Mouse (Mus musculus): Measurements from ENCODE around the gene Zfyve1. TPM values are rescaled to one million over a fixed set of nuclear protein-coding genes. Genes with fewer than 3 reads are reported as not detected.

Zfyve1 gene
- polyA plus RNA-seq, 2 experiments, result 17.2 to 33.8 TPM

DNA sequence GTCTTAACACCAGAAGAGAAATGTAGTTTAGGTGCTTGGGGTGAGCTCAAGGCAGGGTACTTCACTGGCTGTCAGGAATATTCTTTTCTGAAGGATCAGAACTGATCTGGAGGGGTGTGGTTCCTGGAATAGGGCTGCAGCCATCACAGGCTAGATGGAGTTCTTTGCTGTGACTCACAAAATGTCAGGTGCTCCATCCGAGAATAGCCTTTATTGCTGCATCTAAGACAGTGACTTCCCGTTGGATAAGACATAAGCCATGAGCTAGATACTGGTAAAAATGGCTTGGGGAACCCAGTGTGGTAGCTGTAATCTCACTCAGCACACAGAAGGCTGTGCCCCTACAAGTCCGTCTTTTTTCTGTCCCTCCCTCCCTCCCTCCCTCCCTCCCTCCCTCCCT, 62.8 kb downstream of the Zfyve1 start:
- no peak overlapping the region for H3K4me3 ChIP-seq (replicated peaks; ENCODE audit: low read length)
- H3K36me3 ChIP-seq (ENCODE audit: control insufficient read depth, insufficient read depth, low read length), result peaks cover 59% of the 10 kb centered on the region
- no peak for ATAC-seq (ENCODE audit: low FRiP score, low read depth)
- no peaks in the 10 kb centered on the region for H3K9me3 ChIP-seq (ENCODE audit: control insufficient read depth, low read length)
- TF ChIP-seq POLR2A (IDR thresholded peaks at IDR 0.05; ENCODE audit: borderline replicate concordance, extremely low read depth, insufficient read depth, insufficient read length), result no peak
- WGBS, result 68% methylated on average over 3 of the region's 3 CpGs
- peaks cover 6% of the 10 kb centered on the region; the same call in 1 of the 2 replicates for H3K4me1 ChIP-seq (ENCODE audit: control insufficient read depth, insufficient read depth, low read length)
- H3K27me3 ChIP-seq (ENCODE audit: control insufficient read depth, insufficient read depth, low read length), result no peaks in the 10 kb centered on the region
- DNase-seq (ENCODE audit: low spot score), result no peak
- H3K27ac ChIP-seq (replicated peaks; ENCODE audit: low read depth, low read length), result no peak overlapping the region
- no peak overlapping the region for H3K4me2 ChIP-seq (replicated peaks; ENCODE audit: low read depth, low read length, severe bottlenecking)
- H3K9ac ChIP-seq (ENCODE audit: low read depth, low read length, severe bottlenecking), result no peak overlapping the region

DNA sequence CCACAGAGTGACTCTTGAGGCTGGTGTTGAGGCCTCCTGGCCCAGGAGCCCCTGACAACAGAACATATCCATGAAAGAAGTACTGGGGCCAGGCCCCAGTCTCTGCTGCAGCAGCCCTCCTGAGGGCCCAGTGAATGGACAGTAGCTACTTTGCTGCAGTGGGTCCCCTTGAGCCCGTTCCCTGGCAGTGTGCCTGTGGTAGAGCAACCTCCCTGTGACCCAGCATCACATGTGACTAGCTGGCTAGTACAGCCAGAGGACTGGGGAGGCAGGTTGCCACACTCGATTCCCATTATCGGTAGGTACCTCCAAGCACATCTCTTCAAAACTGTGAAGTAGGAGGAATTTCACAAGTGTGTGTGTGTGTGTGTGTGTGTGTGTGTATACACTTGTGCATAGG, 64.1 kb downstream of the Zfyve1 start:
- no peak for TF ChIP-seq POLR2A (IDR thresholded peaks at IDR 0.05; ENCODE audit: borderline replicate concordance, extremely low read depth, insufficient read depth, insufficient read length)
- 81% methylated on average over 3 of the region's 3 CpGs for WGBS
- no peaks in the 10 kb centered on the region for H3K9me3 ChIP-seq (ENCODE audit: control insufficient read depth, low read length)
- no peak overlapping the region for H3K4me3 ChIP-seq (replicated peaks; ENCODE audit: low read length)
- peaks cover 6% of the 10 kb centered on the region; the same call in 1 of the 2 replicates for H3K4me1 ChIP-seq (ENCODE audit: control insufficient read depth, insufficient read depth, low read length)
- DNase-seq (ENCODE audit: low spot score) (no peak), ATAC-seq (ENCODE audit: low FRiP score, low read depth) (no peak)
- H3K4me2 ChIP-seq (replicated peaks; ENCODE audit: low read depth, low read length, severe bottlenecking), result no peak overlapping the region
- H3K36me3 ChIP-seq (ENCODE audit: control insufficient read depth, insufficient read depth, low read length), result peaks cover 50% of the 10 kb centered on the region
- H3K27me3 ChIP-seq (ENCODE audit: control insufficient read depth, insufficient read depth, low read length), result no peaks in the 10 kb centered on the region
- H3K27ac ChIP-seq (replicated peaks; ENCODE audit: low read depth, low read length), result no peak overlapping the region
- no peak overlapping the region for H3K9ac ChIP-seq (ENCODE audit: low read depth, low read length, severe bottlenecking)

DNA sequence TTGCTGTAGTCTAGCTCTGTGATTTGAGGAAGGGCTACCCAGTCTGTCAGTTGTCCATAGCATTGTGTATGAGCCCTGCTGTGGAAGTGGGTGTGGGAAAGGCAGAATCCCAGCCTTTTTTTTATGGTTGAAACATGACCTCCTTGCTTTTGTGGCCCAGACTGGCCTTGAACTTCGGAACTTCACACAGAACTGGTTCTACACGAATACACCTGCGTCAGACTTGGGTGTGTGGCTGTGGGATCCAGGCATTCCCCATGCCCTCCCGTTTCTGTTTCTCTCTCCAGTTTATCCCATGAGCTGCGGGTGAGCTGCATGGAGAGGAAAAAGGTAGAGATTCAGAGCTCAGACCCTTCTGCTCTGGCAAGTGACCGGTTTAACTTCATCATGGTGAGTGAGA, 65.0 kb downstream of the Zfyve1 start:
- 89% methylated on average over 6 of the region's 6 CpGs for WGBS
- H3K9me3 ChIP-seq (ENCODE audit: control insufficient read depth, low read length), result no peaks in the 10 kb centered on the region
- no peak for DNase-seq (ENCODE audit: low spot score)
- peaks cover 46% of the 10 kb centered on the region for H3K36me3 ChIP-seq (ENCODE audit: control insufficient read depth, insufficient read depth, low read length)
- no peak for TF ChIP-seq POLR2A (IDR thresholded peaks at IDR 0.05; ENCODE audit: borderline replicate concordance, extremely low read depth, insufficient read depth, insufficient read length)
- no peak overlapping the region for H3K9ac ChIP-seq (ENCODE audit: low read depth, low read length, severe bottlenecking)
- H3K27me3 ChIP-seq (ENCODE audit: control insufficient read depth, insufficient read depth, low read length), result no peaks in the 10 kb centered on the region
- H3K4me2 ChIP-seq (replicated peaks; ENCODE audit: low read depth, low read length, severe bottlenecking), result no peak overlapping the region
- no peak overlapping the region for H3K27ac ChIP-seq (replicated peaks; ENCODE audit: low read depth, low read length)
- H3K4me1 ChIP-seq (ENCODE audit: control insufficient read depth, insufficient read depth, low read length), result peaks cover 6% of the 10 kb centered on the region; the same call in 1 of the 2 replicates
- no peak overlapping the region for H3K4me3 ChIP-seq (replicated peaks; ENCODE audit: low read length)
- no peak for ATAC-seq (ENCODE audit: low FRiP score, low read depth)

DNA sequence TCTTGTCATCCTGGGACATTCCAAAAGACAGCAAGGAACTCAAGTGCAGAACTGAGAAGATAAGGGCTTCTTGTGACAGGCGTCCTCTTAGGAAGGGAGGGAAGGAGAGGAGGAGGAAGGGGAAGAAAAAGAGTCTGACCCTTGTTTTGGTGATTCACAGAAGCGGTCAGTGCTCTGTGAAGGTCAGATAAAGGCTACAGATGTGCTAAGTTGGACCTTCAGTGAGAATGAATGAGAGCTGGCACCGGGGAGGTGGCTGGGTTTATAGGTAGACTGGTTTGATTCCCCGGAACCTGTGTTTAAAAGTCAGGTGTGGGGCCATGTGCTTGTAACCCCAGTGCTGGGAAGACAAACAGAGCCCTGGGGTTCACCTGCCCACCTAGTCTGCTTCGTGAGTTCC, 68.4 kb downstream of the Zfyve1 start:
- Histone ChIP-seq H3K27me3 (ENCODE audit: control insufficient read depth, insufficient read depth, low read length) (no peaks in the 10 kb centered on the region), H3K4me1 (ENCODE audit: control insufficient read depth, insufficient read depth, low read length) (no peaks in the 10 kb centered on the region), H3K4me2 (replicated peaks; ENCODE audit: low read depth, low read length, severe bottlenecking) (no peak overlapping the region), H3K27ac (replicated peaks; ENCODE audit: low read depth, low read length) (no peak overlapping the region), H3K9me3 (ENCODE audit: control insufficient read depth, low read length) (no peaks in the 10 kb centered on the region), H3K9ac (ENCODE audit: low read depth, low read length, severe bottlenecking) (no peak overlapping the region), H3K36me3 (ENCODE audit: control insufficient read depth, insufficient read depth, low read length) (peaks cover 28% of the 10 kb centered on the region), H3K4me3 (replicated peaks; ENCODE audit: low read length) (no peak overlapping the region)
- TF ChIP-seq POLR2A (IDR thresholded peaks at IDR 0.05; ENCODE audit: borderline replicate concordance, extremely low read depth, insufficient read depth, insufficient read length), result no peak
- 84% methylated on average over 5 of the region's 5 CpGs for WGBS
- ATAC-seq (ENCODE audit: low FRiP score, low read depth), result no peak
- DNase-seq (ENCODE audit: low spot score), result no peak

DNA sequence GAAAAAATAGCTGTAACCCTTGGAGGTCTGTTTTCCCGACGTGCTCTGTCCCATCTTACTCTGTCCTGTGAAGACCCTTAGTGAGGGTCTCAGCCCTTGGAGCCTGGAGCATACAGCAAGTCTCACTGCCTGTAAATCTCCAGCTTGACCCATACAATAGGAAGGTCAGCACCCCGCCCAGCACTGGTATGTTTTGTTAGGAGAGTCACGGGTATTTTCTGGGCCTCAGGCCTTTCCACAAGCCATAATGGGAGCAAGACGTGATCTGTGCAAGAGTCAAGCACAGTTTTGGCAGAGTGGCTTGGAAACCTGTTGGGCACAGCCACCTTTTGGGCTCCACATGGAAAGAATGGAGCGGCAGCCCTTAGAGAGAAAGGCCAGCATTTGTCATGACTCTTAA, 69.2 kb downstream of the Zfyve1 start:
- no peaks in the 10 kb centered on the region for H3K27me3 ChIP-seq (ENCODE audit: control insufficient read depth, insufficient read depth, low read length)
- H3K9ac ChIP-seq (ENCODE audit: low read depth, low read length, severe bottlenecking), result no peak overlapping the region
- DNase-seq (ENCODE audit: low spot score) (no peak), ATAC-seq (ENCODE audit: low FRiP score, low read depth) (no peak)
- no peak overlapping the region for H3K4me3 ChIP-seq (replicated peaks; ENCODE audit: low read length)
- H3K4me1 ChIP-seq (ENCODE audit: control insufficient read depth, insufficient read depth, low read length), result no peaks in the 10 kb centered on the region
- WGBS, result 60% methylated on average over 6 of the region's 6 CpGs
- no peak for TF ChIP-seq POLR2A (IDR thresholded peaks at IDR 0.05; ENCODE audit: borderline replicate concordance, extremely low read depth, insufficient read depth, insufficient read length)
- H3K9me3 ChIP-seq (ENCODE audit: control insufficient read depth, low read length), result no peaks in the 10 kb centered on the region
- H3K4me2 ChIP-seq (replicated peaks; ENCODE audit: low read depth, low read length, severe bottlenecking), result no peak overlapping the region
- H3K36me3 ChIP-seq (ENCODE audit: control insufficient read depth, insufficient read depth, low read length), result peaks cover 19% of the 10 kb centered on the region
- H3K27ac ChIP-seq (replicated peaks; ENCODE audit: low read depth, low read length), result no peak overlapping the region
